Mouse (Mus musculus) T-helper 17 cell (primary cell): Measurements from ENCODE around the gene Pigv.
"Not testable (repeated sequence)": the region's sequence is repeated elsewhere in the genome, so short reads cannot be mapped to it uniquely, and the experiment has no call there.

Source experiments
- in situ Hi-C, 2 experiments: fragments of 300-600 bp; cut with MboI, MseI; formaldehyde crosslinking; loops; 1 replicate in 1 of 2; 2 replicates in 1 of 2; pipeline ENCODE4 v1.15.1; 2025; ENCODE audit warnings: high pct_unique_total_duplicates in 2 of 2

Gene Pigv

DNA sequence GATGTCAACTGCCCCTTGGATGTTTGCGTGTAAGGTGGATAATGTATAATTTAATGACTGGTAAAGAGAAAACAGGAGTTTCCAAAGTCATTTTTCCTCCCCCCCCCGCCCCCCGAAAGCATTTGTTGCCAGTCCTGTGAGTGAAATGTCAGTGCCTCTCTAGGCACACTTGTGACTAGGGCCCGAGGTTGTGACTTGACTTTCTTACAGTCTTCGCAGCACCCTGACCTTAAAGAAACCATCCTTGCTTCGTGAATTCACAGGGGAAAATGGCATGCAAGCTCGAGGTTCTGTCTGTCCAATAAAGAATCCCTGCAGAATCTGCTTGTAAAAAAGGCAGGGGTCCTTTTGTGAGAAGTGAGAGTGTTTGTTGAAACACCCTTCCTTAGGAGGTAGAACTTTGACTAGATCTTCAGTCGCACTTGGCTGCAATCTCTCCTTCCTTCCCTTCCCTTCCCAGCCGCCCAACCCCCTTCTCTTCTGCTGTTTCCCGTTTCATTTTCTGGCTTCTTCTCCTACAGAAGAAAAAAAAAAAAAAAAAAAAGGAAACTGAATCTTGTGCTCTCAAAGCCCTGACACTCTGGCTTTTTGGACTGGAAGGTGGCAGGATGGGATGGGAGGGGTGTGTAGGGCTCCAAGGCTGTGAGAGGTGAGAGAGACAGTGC is 1.4 kb upstream of the Pigv start:
- in situ Hi-C loops, result loop anchor here in 1 of 2 experiments (10.0 kb wide), 1 partner anchor 1181 kb away; the partner anchor contains the start of gene Maco1

DNA sequence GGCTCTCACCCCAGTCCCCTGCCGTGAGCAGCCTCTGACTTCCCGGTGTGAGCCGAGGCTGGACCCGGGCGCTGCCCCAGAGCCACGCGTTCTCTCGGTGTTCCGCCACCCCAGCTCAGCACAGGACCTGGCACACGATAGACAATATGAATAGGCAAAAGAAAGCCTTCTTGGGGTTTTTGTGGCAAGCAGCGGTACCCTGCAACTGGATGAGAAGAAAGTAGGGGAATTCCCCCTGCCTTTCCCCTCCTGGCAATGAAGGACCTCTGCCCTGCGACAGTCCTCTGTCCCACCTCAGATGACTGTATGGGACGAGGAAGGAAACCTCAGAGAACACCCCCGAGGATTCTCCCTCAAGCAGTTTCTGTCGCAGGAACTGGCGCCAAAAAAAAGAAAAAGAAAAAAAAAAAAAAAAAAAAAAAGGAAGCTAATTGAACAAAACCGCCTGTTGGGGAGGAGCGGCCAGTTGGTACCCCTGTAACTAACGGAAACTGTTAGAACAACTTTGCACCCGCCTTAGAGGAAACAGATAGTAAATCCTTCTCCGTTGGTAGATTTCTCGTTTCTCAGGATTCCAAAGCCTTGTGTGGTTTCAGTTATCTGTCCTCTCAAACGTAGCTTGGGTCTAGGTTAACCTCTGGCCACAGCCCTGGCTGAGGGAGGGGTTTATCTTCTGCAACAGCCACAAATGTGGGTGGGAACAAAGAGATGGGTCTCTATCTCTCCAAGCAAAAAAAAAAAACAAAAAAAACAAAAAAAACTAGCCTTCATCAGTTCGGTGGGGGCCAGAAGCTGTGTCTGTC is 599 bp upstream of the Pigv start:
- in situ Hi-C loops, result loop anchor here in 1 of 2 experiments (10.0 kb wide), 1 partner anchor 1182 kb away; the partner anchor contains the start of gene Maco1

DNA sequence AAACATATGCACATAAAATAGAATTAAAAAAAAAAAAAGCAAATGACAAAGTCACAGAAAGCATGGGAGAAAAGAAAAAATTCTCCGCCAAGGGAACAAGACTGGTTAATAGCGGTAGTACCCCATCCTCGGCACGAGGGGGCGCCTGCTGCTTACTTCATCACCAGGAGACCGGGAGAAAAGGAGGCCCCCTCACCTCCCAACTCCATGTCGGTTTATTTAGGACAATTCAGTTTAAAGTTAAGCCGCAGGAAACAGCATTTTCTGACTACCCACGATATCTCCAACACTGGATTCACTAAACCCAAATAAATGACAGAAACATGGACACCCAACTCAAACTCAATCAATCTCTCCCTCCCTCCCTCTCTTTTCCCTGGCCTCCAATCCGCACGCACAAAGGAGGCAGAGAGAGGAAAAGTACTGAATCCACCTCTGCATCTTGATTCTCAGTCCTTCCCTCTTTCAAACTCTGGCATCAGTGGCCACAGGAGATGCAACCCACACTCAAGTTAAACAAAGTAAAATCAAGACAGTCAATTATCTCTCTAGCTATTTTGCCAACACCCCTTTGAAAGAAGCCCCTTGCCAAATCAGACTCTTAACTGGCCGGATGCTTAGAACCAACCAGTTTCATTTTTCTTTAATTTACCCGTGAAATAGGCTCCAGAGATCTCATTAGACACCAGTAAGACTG is 1.1 kb downstream of the Pigv start:
- in situ Hi-C loops, result loop anchor here in 1 of 2 experiments (10.0 kb wide), 1 partner anchor 1183 kb away; the partner anchor contains the start of gene Maco1

DNA sequence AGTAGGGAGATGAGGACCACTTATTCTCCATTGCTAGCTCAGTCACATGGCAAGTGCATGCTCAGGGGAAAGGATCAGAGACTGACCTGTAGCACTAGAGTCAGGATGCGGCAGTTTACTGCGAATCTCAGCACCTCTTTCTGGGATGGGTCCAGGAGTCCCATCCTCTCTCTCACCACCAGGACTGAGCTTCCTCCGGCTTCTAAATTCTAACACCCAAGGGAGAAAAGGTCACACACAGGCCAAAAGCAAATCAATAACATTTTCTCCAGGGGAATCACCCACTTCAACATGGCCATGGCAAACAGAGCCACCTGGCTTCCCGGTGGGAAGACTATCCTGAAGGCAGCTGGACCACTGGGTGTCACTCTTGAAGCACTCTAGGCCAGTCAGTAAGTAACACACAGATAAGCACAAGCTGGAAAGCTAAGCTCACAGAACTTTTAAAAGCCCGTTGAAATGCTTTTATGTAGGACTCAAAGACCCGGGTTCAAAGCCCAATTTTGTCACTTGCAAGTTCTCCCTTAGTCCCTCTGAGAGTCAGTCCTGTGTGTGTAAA is 2.7 kb downstream of the Pigv start:
- in situ Hi-C loops, result loop anchor here in 1 of 2 experiments (10.0 kb wide), 1 partner anchor 1185 kb away; the partner anchor contains the start of gene Maco1

DNA sequence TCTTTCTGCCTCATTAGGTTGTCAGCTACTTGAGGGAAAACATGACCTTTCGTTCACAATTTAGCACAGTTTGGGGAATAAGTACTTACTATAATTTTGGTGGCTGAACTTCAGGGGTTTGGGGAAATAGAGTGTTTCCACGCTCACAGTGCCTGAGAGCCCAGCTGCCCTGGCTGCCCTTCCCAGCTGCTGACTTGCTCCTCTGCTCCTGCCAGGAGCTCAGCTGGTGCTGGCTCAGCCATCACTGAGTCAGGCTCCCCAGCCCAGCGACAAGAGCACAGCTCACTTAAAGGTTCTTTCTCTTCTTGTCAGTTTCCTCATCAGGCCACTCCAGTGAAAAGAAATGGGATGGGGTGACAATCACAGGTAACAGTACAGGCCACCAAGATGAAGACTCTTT is 3.9 kb downstream of the Pigv start:
- in situ Hi-C loops, result no loop called here

DNA sequence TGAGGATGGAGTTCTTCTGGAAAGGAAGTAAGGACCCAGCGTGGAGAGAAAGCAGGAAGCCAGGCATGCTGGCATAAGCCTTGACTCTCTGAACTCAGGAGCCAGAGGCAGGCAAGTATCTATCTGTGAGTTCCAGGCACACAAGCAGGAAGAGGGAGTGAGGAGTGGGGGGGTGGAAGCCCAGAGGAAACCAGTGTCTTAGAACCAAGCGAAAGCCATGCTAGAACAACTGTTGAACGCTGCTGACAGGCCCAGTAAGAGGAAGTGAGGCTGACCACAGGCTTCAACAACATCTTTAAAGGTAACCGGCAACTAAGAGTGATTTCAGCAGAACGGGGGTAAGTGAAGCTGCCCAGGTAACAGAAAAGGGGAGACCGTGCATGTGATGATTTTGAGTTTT is 6.2 kb downstream of the Pigv start:
- in situ Hi-C loops, result no loop called here

DNA sequence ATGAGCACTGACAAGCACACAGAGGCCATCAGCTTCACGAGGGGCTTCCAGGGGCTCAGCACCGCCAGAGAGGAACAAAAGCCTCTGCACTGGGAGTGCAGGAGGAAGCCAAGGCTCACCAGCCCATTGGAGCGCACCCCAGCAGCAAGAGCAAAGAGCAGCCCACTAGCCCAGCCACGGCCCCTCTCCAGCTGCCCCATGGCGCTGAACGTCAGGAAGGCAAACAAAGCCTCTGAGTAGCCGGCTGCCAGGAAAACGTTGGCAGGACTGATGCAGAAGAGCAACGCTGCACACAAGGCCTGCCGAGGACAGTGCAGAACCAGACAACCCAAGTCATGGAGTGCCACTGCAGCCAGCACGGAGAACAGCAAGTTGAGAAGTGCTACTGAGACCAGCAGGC is 7.3 kb downstream of the Pigv start:
- in situ Hi-C loops, result no loop called here

DNA sequence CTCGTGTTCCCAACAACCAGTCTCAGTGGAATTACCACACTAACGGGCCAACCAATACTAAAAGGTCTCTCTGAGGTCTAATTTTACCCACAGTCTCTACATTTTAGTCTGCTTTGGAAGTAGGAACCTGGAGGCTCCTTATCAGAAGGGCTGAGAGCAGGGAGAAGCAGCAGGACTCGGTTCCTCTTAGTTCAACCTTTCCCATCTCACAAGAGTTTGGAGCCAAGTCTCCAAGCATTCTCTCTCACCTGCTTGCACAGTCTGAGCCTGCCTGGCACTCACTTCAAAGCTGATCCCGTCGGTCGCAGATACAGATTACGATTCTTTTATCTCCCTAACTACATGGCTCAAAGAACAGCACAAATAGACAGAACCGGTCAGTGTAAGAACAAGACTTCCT is 9.5 kb downstream of the Pigv start:
- in situ Hi-C loops, result loop anchor here (5.0 kb wide), 2 partner anchors 164 to 169 kb away; no protein-coding TSS in a partner anchor

DNA sequence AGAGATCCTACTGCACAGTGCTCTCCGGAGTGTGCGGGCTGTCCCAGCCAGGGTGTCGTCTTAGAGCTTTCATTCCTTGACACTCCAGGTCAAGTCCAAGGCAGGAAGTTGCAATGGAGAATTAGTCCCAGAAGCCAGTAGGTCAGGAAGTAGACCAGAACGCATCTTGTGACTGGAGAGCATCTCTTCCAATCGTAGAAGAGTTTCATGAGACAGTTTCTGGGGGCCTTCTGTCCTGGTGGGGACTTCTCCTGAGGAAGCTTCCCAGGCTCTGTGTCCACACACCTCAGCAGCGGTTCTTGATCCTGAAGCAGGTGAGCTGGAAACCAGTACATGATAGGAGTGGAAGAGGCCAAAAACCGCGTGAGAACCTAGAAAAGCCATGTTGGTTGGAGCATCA is 10.0 kb downstream of the Pigv start:
- in situ Hi-C loops, result loop anchor here (5.0 kb wide), 2 partner anchors 165 to 170 kb away; no protein-coding TSS in a partner anchor

DNA sequence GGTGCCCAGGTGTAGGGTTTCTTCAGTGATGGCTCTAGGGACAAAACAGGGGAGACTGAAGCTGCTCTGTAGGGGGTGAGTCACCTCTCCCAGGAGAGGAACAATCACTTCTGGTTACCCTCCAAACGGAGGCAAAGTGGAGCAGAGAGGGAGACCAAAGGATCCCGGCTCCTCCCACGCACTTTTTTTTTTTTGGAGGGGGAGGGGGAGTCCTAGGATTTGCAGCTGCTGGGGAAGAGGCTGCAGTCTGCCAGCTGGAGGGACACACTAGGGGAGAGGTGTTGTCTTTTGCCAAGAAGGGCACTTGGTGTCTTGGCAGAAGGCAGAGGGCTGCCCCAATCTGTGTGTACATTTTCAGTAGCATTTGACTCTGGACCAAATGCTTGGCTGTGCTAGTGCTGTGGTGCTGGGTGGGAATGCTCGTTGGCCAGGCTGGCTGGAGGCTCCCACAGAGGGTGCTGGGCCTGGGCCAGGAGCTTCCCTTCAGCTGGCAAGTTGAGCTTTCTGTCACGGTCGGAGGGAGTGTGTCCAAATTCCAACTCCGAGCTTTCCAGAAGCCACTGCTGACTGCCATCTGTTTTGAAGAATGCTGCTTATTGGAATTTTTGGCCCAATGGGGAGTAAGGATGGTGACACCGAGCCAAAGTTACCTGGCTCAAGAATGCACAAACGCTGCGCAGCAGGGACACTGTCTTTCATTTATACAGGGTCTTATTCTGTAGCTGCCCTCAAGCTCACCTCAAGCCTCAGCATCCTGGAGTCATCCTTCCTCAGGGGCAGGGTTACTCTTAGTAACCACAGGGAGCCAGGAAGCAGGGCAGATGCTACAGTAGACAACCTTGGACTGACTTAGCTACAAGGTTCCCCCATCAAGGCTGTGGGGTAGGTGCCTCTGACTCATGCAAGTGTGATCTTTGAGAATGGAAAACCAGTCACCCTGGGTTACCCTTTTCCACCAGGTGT is 12.0 kb downstream of the Pigv start:
- in situ Hi-C loops, result loop anchor here (5.0 kb wide), 2 partner anchors 167 to 172 kb away; no protein-coding TSS in a partner anchor

DNA sequence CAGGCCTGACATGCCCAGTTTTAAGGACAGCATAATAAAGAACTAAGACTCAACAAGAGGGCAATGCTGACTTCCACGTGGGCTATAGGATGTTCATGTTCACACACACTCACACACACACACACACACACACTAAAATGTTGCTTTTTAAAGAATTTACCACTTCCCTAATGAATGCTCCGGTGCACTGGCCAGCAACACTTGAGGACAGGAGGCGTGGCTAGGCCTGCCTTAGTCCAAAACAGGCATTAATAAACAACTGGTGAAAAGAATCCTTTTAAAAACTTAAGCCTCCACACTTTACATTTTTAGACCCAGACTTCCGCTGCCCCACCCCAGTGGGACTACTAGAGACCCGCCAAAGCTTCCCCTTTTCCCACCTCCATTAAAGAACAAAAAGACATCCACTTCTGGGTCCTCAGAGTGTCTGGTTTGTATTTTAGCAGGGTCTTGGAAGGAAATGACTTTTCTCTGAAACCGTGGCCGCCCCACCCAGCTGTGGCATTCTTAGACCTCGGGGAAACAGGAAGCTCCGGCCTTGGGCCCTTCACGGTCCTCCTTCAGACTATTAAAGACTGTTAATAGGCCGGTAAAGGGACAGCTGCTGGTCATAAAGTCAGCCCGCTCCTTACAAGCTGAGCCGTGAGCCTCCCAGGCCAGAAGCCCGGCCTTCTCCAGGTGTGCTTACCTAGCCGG is 12.8 kb downstream of the Pigv start:
- in situ Hi-C loops, result loop anchor here (5.0 kb wide), 2 partner anchors 168 to 173 kb away; no protein-coding TSS in a partner anchor

DNA sequence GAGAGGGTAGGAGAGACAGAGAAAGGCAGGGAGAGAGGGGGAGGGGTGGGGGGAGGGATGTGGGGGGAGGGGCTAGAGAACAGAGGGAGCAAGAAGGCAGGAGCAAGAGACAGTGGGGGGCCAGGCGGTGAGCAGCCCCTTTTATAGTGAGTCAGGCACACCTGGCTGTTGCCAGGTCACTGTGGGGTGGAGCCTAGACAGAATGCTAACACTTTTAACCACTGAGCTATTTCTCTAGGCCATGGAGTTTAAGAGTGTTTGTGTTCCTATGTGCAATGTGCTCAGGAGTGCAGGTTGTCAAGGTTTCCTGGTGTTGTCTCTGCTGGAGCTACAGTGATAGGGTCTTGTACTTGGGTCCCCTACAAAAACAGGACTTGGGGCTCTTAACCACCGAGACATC is 13.7 kb downstream of the Pigv start:
- in situ Hi-C loops, result no loop called here

DNA sequence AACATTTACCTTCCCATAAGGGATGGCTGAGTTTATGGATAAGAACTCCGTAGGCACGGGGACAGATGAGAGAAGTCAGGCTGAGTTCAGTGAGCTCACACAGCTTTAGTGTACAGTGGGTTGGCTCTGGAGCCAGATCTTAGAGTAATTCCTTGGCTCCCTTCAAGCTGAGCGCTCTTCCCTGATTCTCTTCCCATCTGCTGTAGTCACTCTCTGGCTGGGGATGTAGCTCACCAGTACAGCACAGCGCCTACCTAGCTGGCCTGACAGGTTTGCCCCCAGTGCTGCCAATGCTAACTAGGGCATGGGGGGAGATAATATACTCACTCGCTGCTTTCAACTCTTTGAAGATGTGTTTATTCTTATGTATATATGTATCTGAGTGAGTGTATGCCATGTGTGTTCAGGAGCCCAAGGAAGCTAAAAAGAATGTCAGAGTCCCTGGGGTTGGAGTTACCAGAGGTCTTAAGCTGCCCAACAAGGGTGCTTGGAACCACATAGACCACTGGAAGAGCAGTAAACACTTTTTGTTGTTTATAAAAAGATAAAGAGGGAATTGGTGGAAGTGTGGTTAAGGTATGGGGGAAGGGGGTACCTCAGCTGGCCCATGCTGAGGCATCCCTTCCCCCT is 14.5 kb downstream of the Pigv start:
- in situ Hi-C loops, result no loop called here

DNA sequence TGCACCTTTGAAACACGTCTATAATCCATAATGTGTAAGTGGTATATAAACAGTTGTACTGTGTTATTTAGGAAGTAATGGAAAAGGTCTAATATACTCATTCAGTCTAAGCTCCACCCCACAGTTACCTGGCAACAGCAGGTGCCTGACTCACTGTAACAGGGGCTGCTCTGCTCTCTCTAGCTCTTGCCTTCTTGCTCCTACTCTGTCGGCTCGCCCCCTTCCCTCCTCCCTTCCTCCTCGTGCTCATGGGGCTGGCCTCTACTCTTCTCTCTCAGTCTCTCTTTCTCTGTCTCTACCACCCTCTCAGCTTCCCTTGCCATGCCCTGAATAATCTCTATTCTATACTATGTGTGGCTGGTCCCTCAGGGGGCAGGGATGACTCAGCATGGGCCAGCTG is 15.4 kb downstream of the Pigv start:
- in situ Hi-C loops, result no loop called here

DNA sequence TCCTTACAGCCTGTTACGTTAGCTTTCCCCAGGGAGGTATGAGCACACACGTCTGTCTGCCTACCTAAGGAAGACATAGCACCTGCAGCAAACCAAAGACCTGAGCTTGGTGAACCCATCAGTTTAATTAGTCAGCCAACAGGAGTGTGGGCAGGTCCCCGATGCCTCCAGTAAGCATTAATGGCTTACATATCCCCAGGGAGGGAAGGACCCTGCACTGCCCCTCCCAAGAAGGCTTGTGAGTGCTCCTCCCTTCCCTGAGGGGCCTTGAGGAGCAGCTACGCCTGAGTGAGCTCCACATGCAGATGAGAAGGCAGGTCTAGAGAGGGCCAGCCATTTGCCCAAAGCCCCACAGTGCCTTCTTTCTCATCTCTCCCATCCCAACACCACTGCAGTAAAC is 16.2 kb downstream of the Pigv start:
- in situ Hi-C loops, result no loop called here

DNA sequence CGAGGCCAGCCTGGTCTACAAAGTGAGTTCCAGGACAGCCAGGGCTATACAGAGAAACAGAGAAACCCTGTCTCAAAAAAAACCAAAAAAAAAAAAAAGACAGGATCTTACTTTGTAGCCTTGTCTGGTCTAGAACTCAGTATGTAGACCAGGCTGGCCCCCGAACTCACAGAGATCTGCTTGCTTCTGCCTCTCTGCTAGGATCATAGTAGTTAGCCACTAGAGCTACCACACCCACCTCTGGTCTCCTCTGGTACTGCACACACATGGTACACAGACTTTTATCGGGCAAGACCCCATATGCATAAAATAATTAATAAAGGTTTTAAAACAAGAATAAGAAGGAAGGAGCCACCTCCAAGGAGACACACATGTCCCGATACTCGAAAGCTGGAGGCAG is 18.4 kb downstream of the Pigv start:
- in situ Hi-C loops, result not testable (repeated sequence)

DNA sequence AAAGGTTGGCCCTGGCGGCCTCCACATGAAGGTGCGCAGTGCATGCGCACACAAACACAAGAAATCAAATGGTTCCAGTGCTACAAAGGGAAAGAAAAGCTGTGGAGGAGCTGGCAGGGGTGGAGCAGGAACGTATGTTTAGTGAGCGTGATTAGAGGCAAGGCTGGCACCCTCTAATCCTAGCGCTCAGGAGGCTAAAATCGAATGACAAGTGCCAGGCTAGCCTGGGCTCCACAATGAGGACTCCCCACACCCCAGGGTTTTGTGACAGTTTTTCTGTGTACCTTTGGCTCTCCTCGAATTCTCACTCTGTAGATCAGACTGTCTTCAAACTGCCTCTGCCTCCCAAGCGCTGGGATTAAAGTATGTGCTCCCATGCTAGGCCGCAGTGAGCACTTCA is 19.7 kb downstream of the Pigv start:
- in situ Hi-C loops, result no loop called here

DNA sequence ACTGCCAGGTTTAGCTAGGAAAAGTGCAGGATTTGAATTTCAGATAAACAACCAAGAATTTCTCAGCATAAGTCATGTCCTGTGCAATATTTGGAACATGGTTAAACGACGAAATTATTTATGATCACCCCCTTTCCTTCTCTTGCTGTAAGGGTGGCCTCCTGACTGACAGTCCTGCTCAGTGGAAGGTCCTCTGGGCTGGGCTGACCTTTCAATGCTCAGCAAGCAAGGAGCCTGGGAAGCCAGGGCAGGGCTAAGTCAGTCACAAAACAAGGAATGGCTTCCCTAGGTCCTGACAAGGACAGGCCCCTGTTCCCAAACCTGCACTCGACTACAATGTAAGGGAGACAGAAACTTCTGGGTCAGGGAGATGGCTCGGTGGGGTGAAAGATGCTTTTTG is 20.5 kb downstream of the Pigv start:
- in situ Hi-C loops, result no loop called here

DNA sequence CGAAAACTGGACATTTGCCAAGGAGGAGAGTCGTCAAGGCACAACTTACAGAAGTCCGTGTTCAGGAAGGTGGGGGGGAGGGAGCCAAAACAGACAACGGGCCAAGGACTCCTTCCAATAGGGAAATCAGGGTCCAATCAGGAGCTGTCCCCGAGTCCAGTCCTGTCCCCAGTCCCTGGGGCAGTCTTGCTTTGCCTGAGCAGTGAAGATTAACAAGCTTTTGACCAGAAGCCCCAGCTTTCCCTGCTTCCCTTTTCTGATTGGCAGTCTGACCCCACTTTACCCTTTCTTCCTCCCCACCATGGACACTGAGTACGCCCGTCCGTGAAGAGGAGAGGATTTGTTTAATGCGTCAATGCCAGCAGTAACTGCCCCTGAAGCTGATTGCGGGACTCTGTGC is 21.0 kb downstream of the Pigv start:
- in situ Hi-C loops, result no loop called here
